Mouse (Mus musculus) forebrain, embryonic 16.5 days (tissue): Measurements from ENCODE around the gene Ldlrap1. TPM values are rescaled to one million over a fixed set of nuclear protein-coding genes. Genes with fewer than 3 reads are reported as not detected.

Source experiments
- ATAC-seq: fragments of 200-750 bp; cut with Nextera tagmentation; 2 replicates; pipeline ENCODE4 v1.8.0; 2017; ENCODE audit warnings: mild to moderate bottlenecking, moderate library complexity
- H3K27ac ChIP-seq: fragments of 300-500 bp; sonication (generic); 2 replicates; pipeline ENCODE4 v1.5.1; 2014; ENCODE audit warnings: low read length, control low read depth
- H3K27me3 ChIP-seq: fragments of 300-500 bp; sonication (generic); replicated peaks from 2 replicates; pipeline ENCODE4 v1.6.1; 2014; ENCODE audit warnings: low read length; ENCODE audit not compliant: control insufficient read depth, insufficient read depth
- H3K36me3 ChIP-seq: fragments of 300-500 bp; sonication (generic); 2 replicates; pipeline ENCODE4 v1.6.1; 2014; ENCODE audit not compliant: control insufficient read depth, insufficient read depth
- H3K4me1 ChIP-seq: fragments of 300-500 bp; sonication (generic); replicated peaks from 2 replicates; pipeline ENCODE4 v1.6.1; 2014; ENCODE audit warnings: low read length; ENCODE audit not compliant: control insufficient read depth, insufficient read depth
- H3K4me2 ChIP-seq: fragments of 300-500 bp; sonication (generic); 2 replicates; pipeline ENCODE4 v1.6.1; 2014; ENCODE audit warnings: mild to moderate bottlenecking, low read length, control low read depth
- H3K4me3 ChIP-seq: fragments of 300-500 bp; sonication (generic); replicated peaks from 2 replicates; pipeline ENCODE4 v1.5.1; 2014; ENCODE audit warnings: mild to moderate bottlenecking, low read length, control low read depth
- H3K9ac ChIP-seq: fragments of 300-500 bp; sonication (generic); replicated peaks from 2 replicates; pipeline ENCODE4 v1.6.1; 2014; ENCODE audit warnings: low read depth, low read length, control low read depth
- H3K9me3 ChIP-seq: fragments of 300-500 bp; sonication (generic); 2 replicates; pipeline ENCODE4 v1.6.1; 2016; ENCODE audit warnings: low read length; ENCODE audit not compliant: control insufficient read depth
- WGBS: fragments of 180-500 bp; shearing (Covaris S2); extraction: QIAGEN DNeasy Blood & Tissue Kit; methylation state at CpG from one replicate; pipeline ENCODE4 v1.1.7; 2014; 5-methylcytosine and 5-hydroxymethylcytosine counted together
- polyA plus RNA-seq: library from polyadenylated mRNA; unstranded; fragments of >200 nt; fragmentation: Nextera tagmentation; extraction: Ambion mirVana; gene quantifications from 2 replicates; pipeline ENCODE4 v1.2.1, GENCODE M21; 2015

Gene Ldlrap1
- polyA plus RNA-seq, 1 experiment from 2014 or later = 2.9 TPM

DNA sequence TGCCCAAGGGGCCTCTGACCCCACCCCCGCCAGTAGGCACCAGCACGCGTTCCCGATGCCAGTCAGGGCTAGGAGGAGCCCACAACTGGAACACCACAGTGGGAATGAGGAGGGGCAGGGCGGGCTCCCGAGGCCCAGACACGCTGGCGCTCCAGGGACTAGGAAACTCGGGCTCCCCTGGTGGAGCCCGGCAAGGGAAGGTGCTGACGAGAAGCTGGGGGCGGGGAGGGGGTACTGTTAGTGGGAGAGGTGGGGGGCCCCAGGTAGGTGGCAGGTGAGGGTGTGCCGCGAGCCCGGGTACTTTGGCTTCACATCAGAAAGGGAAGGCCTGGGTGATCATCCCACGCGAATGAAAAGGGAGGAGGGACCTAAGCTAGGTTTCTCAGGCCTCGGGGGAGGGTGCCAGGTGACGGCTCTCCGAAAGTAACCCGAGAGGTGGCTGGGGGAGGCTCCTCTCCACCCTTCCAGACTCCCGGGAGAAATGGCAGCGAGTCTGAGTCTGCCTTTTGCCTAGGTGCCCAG lies 859 bp downstream of the Ldlrap1 start:
- Histone ChIP-seq H3K4me3 (peak overlapping the region; percentile 52), H3K9me3 (no peaks in the 10 kb centered on the region), H3K9ac (peak overlapping the region; percentile 60), H3K27ac (no peak overlapping the region), H3K4me1 (peaks cover 17% of the 10 kb centered on the region), H3K36me3 (no peaks in the 10 kb centered on the region), H3K4me2 (peak overlapping the region; percentile 96), H3K27me3 (peaks cover 19% of the 10 kb centered on the region; the same call in 1 of the 2 replicates)
- under 1% methylated on average over 23 of the region's 23 CpGs for WGBS
- ATAC-seq = no peak

DNA sequence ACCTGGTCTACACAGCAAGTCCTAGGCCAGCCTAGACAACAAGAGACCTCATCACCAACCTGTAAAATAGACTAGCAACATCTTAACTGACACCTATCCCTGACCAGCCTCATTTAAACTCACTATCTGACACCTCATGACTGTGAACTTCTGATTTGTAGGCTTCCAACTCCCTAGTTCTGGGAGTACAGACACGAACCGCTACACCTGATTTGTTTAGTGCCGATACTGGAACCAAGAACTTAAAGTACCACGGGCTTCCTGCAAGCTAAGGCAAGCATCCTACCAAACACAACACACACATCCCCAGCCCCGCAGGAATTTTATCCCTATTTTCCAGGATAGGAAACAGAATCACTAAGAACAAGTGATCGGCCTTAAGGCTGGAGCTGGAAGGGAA lies 1.5 kb downstream of the Ldlrap1 start:
- Histone ChIP-seq H3K9me3 (no peaks in the 10 kb centered on the region), H3K27me3 (peaks cover 19% of the 10 kb centered on the region; the same call in 1 of the 2 replicates), H3K9ac (no peak overlapping the region), H3K27ac (no peak overlapping the region), H3K4me1 (peaks cover 17% of the 10 kb centered on the region), H3K4me2 (no peak overlapping the region), H3K4me3 (no peak overlapping the region), H3K36me3 (no peaks in the 10 kb centered on the region)
- 77% methylated on average over 6 of the region's 6 CpGs for WGBS
- no peak for ATAC-seq

GRCm38 (mm10) chr4:134764333-134764732 lies 3.5 kb downstream of the Ldlrap1 start:
- peaks cover 17% of the 10 kb centered on the region for H3K4me1 ChIP-seq
- peaks cover 17% of the 10 kb centered on the region; the same call in 1 of the 2 replicates for H3K27me3 ChIP-seq
- no peak overlapping the region for H3K27ac ChIP-seq
- H3K4me2 ChIP-seq = no peak overlapping the region
- 77% methylated on average over 3 of the region's 3 CpGs for WGBS
- no peaks in the 10 kb centered on the region for H3K36me3 ChIP-seq
- no peak overlapping the region for H3K4me3 ChIP-seq
- H3K9ac ChIP-seq = no peak overlapping the region
- ATAC-seq = no peak
- H3K9me3 ChIP-seq = no peaks in the 10 kb centered on the region

- Histone ChIP-seq H3K4me3 (no peak overlapping the region), H3K27me3 (peaks cover 4% of the 10 kb centered on the region; the same call in 1 of the 2 replicates), H3K9ac (no peak overlapping the region), H3K4me2 (no peak overlapping the region), H3K36me3 (no peaks in the 10 kb centered on the region), H3K4me1 (peaks cover 7% of the 10 kb centered on the region), H3K27ac (no peak overlapping the region), H3K9me3 (no peaks in the 10 kb centered on the region)
- WGBS = 83% methylated on average over 6 of the region's 6 CpGs
- no peak for ATAC-seq
These were observed 5.5 kb downstream of the Ldlrap1 start for GRCm38 (mm10) chr4:134762360-134762759.

DNA sequence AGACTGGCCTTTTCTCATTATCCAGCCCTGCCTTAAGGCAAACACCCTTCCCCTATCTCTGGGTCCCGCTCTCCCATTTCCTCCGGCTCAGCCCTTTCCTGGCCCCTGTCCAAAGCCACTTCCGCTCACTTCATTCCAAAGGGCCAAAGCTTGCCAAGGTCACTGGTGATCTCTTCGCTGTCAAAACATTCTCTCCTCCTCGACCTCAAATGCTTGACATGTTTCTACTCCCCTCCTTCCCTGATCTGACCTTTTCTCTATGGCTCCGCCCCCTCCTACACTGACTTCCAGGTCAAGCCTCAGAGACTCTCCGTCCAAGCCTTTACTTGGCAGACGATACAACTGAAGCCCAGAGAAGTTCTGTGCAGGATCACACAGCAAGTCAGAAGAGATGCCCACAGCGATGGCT lies 7.0 kb downstream of the Ldlrap1 start:
- no peak overlapping the region for H3K9ac ChIP-seq
- WGBS = 51% methylated on average over 9 of the region's 9 CpGs
- H3K4me3 ChIP-seq = no peak overlapping the region
- ATAC-seq = no peak
- no peaks in the 10 kb centered on the region for H3K9me3 ChIP-seq
- no peaks in the 10 kb centered on the region for H3K4me1 ChIP-seq
- no peaks in the 10 kb centered on the region for H3K36me3 ChIP-seq
- no peak overlapping the region for H3K4me2 ChIP-seq
- no peak overlapping the region for H3K27ac ChIP-seq
- H3K27me3 ChIP-seq = no peaks in the 10 kb centered on the region

DNA sequence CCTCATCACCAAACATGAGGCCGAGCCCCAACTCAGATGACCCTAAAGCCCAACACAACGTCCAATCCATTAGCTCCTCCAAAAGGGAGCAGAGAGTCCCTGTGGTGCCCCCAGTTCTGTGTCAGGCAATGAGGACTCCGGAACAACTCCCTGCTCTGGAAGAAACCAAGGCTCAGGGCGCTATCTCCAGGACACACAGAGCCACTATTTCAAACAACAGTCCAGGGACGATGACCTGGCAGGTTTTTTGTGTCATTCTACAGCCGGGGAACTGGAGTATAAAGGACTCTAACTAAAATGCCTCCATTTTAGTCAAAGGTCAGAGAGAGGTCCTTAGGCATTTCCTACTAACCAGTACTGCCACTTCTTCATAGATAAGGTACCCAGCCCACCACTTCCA lies 7.5 kb downstream of the Ldlrap1 start:
- H3K4me1 ChIP-seq = no peaks in the 10 kb centered on the region
- H3K9ac ChIP-seq = no peak overlapping the region
- H3K27ac ChIP-seq = no peak overlapping the region
- H3K4me3 ChIP-seq = no peak overlapping the region
- 77% methylated on average over 6 of the region's 6 CpGs for WGBS
- H3K9me3 ChIP-seq = no peaks in the 10 kb centered on the region
- no peaks in the 10 kb centered on the region for H3K36me3 ChIP-seq
- H3K27me3 ChIP-seq = no peaks in the 10 kb centered on the region
- H3K4me2 ChIP-seq = no peak overlapping the region
- ATAC-seq = no peak

- no peaks in the 10 kb centered on the region for H3K36me3 ChIP-seq
- H3K27me3 ChIP-seq = no peaks in the 10 kb centered on the region
- H3K9me3 ChIP-seq = no peaks in the 10 kb centered on the region
- H3K9ac ChIP-seq = no peak overlapping the region
- no peak for ATAC-seq
- no peak overlapping the region for H3K27ac ChIP-seq
- no peak overlapping the region for H3K4me2 ChIP-seq
- WGBS = 89% methylated on average over 7 of the region's 7 CpGs
- no peaks in the 10 kb centered on the region for H3K4me1 ChIP-seq
- H3K4me3 ChIP-seq = no peak overlapping the region
These were observed 8.3 kb downstream of the Ldlrap1 start for GRCm38 (mm10) chr4:134759564-134759963.

GRCm38 (mm10) chr4:134758922-134759321 lies 8.9 kb downstream of the Ldlrap1 start:
- no peak overlapping the region for H3K27ac ChIP-seq
- no peaks in the 10 kb centered on the region for H3K9me3 ChIP-seq
- no peaks in the 10 kb centered on the region for H3K4me1 ChIP-seq
- H3K36me3 ChIP-seq = no peaks in the 10 kb centered on the region
- no peaks in the 10 kb centered on the region for H3K27me3 ChIP-seq
- H3K4me2 ChIP-seq = no peak overlapping the region
- H3K9ac ChIP-seq = no peak overlapping the region
- WGBS = 93% methylated on average over 14 of the region's 14 CpGs
- ATAC-seq = no peak
- H3K4me3 ChIP-seq = no peak overlapping the region

GRCm38 (mm10) chr4:134758367-134758766 lies 9.5 kb downstream of the Ldlrap1 start:
- ATAC-seq = no peak
- Histone ChIP-seq H3K27me3 (no peaks in the 10 kb centered on the region), H3K27ac (no peak overlapping the region), H3K4me1 (no peaks in the 10 kb centered on the region), H3K9me3 (no peaks in the 10 kb centered on the region), H3K36me3 (no peaks in the 10 kb centered on the region), H3K4me3 (no peak overlapping the region), H3K9ac (no peak overlapping the region), H3K4me2 (no peak overlapping the region)
- WGBS = 82% methylated on average over 4 of the region's 4 CpGs

- WGBS = 90% methylated on average over 7 of the region's 7 CpGs
- no peaks in the 10 kb centered on the region for H3K36me3 ChIP-seq
- H3K9me3 ChIP-seq = no peaks in the 10 kb centered on the region
- H3K4me2 ChIP-seq = no peak overlapping the region
- H3K4me1 ChIP-seq = no peaks in the 10 kb centered on the region
- ATAC-seq = no peak
- no peak overlapping the region for H3K4me3 ChIP-seq
- H3K27ac ChIP-seq = no peak overlapping the region
- H3K9ac ChIP-seq = no peak overlapping the region
- H3K27me3 ChIP-seq = no peaks in the 10 kb centered on the region
These were observed 10.9 kb downstream of the Ldlrap1 start for GRCm38 (mm10) chr4:134756953-134757352.
